Mouse (Mus musculus) cerebellum, postnatal 36 days (tissue): ENCODE data around the gene Sae1.
"Not testable (repeated sequence)": the region's sequence is repeated elsewhere in the genome, so short reads cannot be mapped to it uniquely, and the experiment has no call there.

Source experiments
- DNase-seq, 2 experiments: peaks; one replicate each; pipeline ENCODE4 v3.0.0; 2021 to 2022; ENCODE audit warnings: mixed read lengths in 2 of 2

The Sae1 gene

DNA sequence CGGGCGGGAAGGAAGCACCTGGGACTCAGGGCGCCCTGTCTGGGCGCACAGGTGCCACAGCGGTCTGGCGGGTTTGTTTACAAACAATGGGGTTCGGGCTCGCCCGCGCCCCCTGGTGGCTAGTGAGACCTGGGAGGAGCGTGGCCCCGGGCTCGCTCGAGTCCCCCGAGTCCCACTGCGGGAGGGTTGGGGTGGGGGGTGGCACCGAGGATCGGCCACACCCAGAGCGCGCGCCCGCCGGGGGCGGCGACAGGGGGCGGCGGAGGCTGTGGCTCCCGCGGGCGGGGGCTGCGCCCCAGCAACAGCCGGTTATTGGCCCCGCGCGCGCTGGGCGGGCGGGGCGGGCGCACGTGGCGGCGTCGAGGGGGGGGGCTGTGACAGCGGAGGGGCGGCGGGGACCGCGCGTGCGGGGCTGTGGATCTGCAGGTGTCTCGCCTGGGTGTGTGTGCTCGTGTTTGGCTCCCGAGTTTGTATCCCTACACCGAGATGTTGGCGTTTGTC lies 77.5 kb downstream of the Sae1 start:
- DNase-seq = peak; percentile 86 to 90

DNA sequence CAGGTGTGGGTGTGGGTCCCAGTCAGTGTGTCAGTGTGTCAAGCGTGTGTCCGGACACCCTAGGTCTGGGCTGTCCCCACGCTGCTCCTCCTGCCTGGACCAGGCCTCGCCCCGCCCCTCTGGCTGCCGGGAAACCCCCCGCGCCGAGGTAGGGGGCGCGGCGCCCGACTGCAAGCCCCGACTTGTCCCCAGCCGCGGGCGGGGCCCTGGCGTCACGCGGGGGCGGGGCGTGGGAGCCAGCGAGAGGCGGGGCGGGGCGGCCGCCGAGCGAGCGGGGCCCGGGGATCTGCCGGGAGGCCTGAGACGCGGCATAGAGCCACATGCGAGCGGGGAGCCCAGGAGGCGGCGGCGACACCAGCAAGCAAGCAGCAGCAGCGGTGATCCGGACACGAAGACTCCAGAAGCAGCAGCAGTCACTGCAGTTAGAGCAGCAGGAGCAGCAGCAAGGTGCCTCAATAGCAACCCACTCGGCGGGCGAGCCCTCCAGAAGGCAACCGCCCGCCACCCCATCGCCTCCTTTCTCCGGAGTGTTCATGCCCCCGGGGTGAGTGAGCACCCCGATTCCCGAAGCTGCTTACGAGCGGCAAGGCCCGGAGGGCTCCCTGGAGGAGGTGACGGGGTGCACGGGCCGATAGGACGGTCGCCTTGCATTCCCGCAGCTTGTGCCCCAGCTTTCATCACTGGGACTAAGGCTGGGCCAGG lies 78.1 kb downstream of the Sae1 start:
- DNase-seq = peak; percentile 79 to 91

DNA sequence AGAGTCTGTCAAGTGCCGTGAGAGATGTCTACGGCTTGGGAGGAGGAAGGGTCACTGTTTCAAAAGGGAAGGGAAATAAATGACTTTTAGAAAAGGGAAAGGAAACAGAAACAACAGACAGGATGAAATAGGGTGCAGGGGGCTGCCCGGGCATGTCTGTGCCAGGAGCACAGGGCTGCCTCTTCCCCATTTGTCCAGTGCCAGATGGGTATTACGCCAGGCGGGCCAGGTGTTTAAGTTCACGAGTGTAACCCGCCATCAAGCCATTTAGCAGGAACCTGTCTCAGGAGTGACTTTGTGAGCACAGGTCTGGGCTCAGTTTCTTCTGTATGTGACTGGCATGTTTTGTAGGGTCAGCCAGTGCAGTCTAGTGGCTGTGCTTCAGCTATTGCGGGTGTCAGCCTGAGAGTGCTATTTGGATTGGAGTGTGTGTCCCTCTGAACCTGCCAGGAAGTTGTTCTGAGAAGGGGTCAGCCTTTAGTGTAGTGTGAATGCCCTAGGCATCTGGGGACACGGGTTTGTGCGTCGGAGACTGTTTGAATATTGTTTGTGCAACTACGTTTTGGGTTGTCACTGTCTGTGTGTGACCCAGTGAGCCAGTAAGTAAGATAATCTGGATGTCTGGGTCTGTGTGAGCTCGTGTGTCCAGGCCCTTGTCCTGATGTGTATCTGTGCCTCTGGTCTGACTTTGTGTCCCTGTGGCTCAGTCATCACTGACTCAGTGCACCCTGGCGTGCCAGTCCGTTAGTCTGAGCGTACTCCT lies 78.9 kb downstream of the Sae1 start:
- DNase-seq = no peak

DNA sequence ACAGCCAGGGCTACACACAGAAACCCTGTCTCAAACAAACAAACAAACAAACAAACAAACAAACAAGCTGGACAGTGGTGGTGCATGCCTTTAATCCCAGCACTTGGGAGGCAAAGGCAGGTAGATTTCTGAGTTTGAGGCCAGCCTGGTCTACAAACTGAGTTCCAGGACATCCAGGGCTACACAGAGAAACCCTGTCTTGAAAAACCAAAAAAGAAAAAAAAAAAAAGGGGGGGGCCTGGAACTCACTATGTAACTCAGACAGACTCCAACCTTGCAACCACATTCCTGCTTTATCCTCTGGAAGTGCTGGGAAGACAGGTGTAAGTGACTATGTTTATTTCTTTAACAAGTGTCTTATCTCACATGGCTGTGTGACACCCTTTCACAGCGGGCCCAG lies 79.5 kb downstream of the Sae1 start, which contains the start of gene Bbc3:
Gene Bbc3 (plus strand): TSS at position 301 of the 400 bp plus-strand sequence.
- not testable (repeated sequence) for DNase-seq

DNA sequence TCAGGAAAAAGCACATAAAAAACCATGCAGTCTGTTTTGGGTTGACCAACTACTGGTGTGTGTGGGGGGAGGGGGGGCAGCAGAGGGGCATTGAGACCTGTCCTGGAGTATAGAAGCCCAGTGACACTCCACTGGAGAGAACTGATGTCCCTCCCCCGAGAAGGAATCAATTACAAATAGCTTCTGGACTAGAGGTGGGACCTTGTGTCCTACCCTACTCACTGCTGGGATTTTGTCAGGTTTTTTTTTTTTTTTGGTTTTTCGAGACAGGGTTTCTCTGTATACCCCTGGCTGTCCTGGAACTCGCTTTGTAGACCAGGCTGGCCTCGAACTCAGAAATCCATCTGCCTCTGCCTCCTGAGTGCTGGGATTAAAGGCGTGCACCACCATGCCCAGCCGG lies 80.5 kb downstream of the Sae1 start:
- not testable (repeated sequence) for DNase-seq

DNA sequence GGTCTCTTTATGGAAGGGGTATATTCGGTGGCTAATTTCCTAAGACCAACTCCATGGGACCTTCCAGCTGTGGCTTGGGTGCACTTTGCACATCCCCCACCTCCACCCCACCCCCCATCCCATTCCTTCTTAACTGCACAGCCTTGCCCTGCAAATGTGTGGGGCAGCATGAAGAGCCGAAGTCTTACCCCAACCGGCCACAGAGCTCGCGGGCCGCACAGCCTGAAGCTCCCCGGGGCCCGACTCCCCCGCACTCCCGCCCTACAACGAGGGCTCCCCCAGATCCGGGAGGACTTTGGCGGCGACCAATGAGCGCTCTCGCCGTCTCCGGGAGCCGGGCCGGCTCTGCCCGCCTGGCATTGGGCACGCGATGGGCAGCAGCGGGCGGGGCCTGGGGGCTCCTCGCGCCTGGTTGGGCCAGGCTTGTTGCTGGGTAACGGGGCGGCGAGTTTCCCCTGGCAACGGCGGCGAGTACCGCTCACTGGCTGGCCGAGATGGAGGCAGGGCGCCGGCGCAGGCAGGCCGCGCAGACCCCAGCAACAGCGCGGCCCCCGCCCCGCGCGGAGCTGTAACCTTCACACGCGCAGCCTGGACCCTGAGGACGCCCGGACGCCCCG lies 88.1 kb downstream of the Sae1 start:
- peak; percentile 92 to 97 for DNase-seq

DNA sequence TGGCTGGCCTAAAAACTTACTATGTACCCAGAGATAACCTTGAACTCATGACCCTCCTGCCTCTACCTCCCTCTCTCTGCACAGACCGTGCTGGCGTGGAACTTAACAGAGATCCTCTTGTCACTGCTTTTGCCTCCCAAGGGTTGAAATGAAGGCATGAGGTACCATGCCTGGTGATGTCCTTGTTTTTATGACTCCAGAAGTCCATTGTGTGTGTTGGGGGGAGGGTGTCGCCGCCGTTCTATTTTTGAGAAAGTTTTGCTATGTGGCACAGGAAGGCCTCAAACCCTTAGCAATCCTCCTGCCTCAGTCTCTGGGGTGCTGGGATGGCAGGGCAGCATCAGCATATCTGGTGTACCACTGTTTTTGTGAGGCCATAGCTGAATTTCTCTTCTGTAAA lies 88.7 kb downstream of the Sae1 start:
- no peak for DNase-seq

DNA sequence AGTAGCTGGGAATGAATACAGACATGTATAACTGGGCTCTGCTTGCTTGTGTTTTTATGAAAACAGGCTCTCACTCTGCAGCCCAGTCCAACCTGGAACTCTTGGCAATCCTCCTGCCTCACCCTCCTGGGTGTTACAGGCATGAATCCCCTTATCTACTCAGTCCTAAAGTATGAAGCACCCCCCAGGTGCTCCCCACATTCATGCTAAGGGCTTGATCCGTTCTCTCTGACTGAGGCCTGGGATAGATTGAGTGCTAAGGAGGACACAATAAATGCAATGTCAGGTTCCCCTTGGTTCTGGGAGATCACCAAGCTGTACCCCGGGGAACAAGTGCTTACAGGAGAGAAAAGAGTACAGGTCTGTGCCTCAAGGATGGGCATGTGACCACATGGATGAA lies 90.0 kb downstream of the Sae1 start:
- no peak for DNase-seq

DNA sequence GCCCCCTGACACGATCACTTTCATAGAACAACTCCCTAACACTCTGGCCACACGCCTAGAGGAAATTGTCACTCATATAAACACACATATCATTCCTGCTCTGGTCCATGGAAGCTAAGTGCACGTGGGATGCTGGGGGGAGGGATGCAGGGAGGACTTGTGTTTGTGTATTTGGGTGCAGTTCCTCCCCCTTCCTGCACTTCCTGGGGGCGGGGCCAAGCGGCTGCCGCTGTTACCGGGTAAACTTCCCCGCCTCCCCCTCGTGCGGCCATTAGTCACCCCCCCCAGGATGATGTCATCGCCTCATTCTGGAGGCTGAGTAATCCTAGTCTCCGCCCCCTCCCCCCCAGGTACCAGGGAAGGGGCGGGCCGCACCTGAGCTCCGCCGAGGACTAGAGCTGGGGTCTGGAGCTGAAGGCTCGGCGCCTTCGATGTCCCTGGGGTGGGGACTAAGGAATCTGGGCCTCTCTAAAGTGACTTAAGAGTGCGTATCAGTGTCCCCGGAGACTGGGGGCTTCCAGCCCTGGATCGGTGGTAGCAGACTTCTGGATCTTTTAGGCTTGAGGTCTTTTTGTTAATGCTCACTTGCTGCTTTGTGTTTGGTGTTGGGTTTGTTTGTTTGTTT lies 90.7 kb downstream of the Sae1 start:
- DNase-seq = peak; percentile 88 to 94

DNA sequence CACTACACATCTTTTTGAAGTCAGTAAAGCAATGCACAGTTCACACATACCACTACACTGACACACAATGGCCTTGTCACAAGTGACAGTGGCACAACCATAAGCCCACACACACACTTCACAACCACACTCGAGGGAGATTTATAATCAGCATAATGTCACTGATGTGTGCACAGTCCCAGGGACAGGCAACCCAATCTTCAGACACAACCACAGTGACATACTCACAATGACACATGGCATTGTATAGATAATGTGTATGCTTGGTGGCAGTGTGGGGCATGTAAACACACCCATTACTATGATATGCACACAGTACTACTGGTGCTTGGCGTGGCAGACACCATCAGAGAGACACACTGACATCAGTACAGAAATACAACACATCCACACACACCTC lies 91.5 kb downstream of the Sae1 start:
- DNase-seq = peak in 1 of 2 experiments; percentile 19

DNA sequence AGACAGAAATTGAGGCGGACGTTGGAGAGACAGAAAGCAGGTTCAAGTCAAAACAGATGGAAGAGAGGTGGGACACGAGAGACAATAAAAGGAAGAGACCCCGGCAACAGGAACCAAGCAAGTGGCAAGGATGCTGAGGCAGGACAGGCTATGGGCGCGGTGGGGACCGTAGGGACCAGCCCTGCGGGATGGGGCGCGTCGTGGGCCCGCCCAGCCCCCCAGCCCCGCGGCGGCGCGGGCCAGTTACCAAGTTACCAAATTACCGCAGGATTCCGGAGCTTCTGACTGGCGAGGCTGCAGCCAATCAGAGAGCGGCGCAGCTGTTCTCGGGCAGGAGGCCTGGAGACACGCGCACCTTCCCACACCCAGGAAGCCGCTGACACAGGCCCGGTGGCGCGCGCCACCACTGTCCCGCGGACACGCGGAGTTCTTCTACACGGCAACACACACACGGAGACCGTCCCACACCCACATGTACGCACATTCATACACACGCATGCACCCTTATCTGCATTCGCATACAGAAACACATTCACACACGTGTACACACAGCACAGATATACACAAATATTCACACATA lies 92.2 kb downstream of the Sae1 start:
- peak; percentile 84 to 88 for DNase-seq

DNA sequence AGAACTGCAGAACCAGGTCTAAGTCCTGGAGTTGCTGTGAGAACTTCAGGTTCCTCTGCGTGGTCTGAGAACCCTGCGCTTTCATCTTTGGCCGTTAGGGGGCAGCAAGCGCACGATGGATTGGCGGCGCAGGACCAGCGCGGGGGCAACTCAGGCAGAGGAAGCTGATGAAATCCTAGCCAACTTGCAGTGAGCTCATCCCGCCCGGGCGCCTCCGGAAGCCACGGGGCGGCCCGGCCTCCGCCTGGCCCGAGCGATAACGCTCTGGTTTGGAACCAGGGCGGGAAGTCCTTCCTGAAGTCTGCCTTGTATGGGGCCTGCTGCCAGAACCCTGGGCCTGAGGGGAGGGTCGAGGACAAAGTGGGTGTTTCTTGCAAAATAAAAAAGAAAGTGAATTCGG lies 92.8 kb downstream of the Sae1 start:
- DNase-seq = peak; percentile 96 to 98

DNA sequence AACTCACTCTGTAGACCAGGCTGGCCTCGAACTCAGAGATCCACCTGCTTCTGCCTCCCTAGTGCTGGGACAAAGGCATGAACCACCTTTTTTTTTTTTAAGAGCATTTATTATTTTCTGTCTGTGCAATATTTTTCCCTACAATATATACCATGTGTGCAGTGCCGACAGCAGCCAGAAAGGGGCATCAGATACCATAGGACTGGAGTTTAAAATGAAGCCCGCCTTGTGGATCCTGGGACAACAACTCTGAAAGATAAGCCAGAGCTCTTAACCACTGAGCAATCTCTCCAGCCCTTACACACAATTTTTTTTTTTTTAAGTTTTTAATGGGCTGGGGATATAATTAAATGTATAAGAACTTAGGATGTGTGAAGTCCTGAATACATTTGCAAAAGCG lies 93.3 kb downstream of the Sae1 start:
- peak; percentile 42 to 46 for DNase-seq

DNA sequence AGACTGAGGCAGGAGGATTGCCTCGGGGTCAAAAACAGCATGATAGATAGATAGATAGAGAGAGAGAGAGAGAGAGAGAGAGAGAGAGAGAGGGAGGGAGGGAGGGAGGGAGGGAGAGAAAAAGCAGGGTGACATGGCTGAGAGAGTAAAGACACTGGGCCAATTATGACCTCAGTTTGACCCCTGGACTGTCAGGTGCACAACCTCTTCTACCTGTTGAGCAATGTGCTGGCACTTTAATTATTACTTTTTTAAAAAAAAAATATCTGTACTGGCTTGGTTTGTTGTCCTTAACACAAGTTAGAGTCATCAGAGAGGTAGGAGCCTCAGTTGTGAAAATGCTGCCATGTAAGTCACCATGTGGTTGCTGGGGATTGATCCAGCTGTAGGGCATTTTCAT lies 99.8 kb downstream of the Sae1 start:
- no peak for DNase-seq

DNA sequence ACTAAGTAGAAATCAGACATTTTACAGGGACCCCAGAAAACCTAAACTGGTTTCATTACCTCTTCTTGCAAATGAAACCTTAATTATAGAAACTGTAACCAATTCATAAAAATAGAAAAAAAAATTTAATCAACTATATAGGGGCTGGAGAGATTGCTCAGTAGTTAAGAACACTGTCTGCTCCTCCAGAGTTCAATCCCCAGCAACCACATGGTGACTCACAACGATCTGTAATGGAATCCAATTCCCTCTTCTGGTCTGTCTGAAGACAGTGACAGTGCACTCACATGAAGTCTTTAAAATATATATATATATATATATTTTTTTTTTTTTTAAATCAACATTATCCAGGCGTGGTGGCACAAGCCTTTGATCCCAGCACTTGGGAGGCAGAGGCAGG lies 100.6 kb downstream of the Sae1 start:
- no peak for DNase-seq

DNA sequence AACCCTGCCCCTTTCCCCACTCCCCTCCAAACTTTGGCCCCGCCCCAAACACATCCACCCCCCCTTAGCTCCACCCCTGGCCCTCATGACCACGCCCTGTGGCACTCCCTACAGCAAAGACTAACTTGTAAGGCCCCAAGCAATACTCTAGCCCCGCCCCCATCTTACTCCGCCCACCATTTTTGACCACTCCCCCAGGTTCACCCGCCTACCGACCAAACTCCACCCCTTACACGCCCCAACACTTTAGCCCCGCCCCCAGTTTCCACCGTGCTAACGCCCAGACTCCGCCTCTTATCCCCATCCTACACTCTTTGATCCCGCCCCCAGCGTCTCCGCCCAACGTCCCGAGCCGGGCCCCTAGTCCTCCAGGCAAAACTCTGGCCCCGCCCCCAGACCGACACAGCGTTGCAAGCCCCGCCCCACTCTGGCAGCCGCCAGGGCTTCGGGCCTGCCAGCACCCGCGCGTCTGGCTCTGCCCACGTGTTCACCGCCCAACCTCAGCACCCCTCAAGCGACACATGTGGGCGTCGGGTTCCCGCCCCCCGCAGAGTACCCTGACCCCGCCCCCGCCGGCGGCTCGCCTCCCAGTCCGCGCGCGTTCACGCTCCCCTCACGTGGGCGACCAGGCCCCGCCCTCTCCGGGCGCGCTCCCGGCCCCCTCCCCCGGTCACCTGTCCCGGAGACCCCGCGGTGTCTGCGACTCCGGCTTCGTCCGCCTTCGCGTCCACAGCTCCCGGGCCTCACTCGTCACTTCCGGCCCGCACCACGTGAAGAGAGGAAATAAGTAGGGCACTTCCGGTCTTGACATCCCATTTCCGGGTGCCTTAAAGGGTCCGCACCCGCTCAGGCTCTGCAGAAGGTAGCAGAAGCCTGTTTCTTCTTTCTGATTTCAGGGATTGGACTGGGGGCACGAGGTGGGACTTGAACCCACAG lies 101.3 kb downstream of the Sae1 start, which contains the start of gene Ccdc9:
Gene Ccdc9 (minus strand): TSS at position 770 of the 936 bp plus-strand sequence.
- peak; percentile 95 to 97 for DNase-seq

DNA sequence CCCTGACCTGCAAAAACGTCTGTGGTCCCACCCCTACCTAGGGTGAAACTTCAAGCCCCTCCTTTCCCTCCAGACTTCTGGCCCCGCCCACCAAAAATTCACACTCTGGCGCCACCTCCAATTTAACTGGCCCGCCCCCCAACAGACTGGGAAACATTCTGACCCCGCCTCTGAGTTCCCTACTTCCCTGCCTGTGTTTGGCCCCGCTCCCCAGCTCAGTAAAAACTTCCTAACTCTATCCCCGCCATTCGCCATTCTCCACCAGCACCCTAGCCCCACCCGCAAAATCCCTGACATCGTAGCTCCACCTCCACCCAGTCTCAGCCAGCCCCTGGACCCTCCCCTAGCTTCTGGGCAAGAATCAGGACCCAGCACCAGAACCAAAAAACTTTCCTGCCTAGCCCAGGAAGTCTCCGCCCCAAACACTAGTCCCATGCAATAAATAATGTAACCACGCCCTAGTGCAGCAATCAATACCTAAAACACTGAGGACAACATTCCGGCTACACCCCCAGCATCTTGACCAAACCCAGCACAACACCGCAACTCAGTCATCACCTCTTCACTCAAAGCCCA lies 102.1 kb downstream of the Sae1 start:
- peak in 1 of 2 experiments; percentile 33 for DNase-seq

DNA sequence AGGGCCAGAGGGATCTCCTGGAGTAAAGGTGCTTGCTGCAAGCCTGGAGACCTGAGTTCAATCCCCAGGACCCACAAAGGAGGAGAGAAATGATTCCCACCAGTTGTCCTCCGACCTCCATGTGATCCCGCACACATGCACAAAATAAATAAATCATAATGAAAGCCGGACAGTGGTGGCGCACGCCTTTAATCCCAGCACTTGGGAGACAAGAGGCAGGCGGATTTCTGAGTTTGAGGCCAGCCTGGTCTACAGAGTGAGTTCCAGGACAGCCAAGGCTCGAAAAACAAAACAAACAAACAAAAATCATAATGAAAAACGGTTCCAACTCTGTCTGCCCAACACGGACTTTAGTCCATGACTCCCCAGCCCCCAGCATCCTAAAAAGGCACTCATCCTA lies 102.7 kb downstream of the Sae1 start:
- DNase-seq = no peak

DNA sequence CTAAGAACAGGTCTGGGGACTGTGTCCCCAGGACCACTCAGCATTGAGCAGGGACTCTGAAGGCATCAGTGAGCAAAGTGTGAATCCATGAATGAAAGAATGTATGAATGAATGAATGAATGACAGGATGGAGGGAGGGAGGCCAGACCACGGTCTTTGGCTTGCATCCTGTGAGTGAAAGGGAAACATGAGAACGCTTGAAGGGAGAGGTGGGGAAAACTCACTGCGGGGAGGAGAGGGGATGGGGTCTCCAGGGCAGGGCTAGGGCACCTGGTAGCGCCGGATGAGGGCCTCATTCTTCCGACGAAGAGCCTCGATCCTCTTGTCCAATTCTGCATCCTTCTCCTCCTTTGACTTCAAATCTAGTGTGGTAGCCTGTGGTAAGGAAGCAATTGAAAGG lies 103.6 kb downstream of the Sae1 start:
- no peak for DNase-seq

DNA sequence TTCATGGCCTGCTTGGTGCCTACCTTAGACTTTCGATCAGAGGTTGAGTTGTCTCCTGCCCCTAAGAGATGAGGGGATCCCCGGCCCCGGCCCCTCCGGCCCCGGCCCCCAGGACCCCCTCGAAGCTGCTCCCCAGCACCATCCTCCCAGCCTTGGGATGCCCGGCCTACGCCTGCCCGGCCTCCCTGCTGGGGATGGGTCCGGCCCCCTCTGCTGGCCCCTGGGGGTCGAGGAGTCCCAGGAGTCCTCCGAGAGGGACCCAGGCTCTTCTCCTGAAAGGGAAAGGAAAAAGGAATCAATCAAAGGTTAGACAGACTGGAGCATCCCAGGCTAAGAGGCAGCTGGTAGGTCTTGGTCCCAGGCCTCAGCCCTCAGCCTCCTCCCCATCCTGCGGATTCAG lies 105.3 kb downstream of the Sae1 start:
- DNase-seq = no peak

DNA sequence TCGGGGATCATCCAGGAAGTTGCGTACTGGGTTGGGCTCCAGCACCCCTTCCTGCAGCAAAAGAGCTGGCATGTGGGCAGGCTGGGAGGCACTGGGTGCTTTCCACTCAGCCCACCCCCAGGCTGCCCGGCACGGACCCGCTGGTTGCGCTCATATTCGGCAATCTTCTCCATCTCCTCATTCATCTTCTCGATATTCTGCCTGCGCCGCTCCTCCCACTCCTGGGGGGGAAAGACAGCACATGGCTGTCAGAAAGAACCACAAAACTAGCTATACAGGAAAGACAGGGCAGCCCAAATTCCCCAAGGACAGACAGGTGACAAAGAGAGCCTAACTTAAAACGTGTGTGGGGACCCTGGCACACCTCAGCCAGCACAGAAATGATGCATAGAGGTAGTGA lies 106.9 kb downstream of the Sae1 start:
- no peak for DNase-seq
